ENCODE assay signal across 19 mouse cellular contexts in genomic region chr9:72418443-72418842, GRCm38 (mm10). TPM values are rescaled to one million over a fixed set of nuclear protein-coding genes. Genes with fewer than 3 reads are reported as not detected.
A peak's percentile ranks its signal among the peaks of the same experiment; 100 is the strongest.
DNase-seq lines count a peak whose midpoint lies in the region; ATAC-seq and TF ChIP-seq lines count a peak whose summit lies in the region.
"Had no signal": no experiment of that assay in that cellular context is flagged by ENCODE, and none has a peak within 500 bp of the region (broad histone marks: within the 10 kb centered on the region; RNA-seq: fewer than 3 reads in every experiment).

No protein-coding gene starts in this region.

- 73% methylated on average over 3 of the region's 3 CpGs for WGBS in liver, embryonic 11.5 days
- 63% methylated on average over 3 of the region's 3 CpGs for WGBS in liver, postnatal 0 days (ENCODE audit: insufficient replicate concordance)
- 58% methylated on average over 3 of the region's 3 CpGs for WGBS in liver, embryonic 13.5 days (ENCODE audit: insufficient replicate concordance)
- whole genome bisulfite sequencing in liver, embryonic 14.5 days (ENCODE audit: insufficient replicate concordance) = 52% methylated on average over 3 of the region's 3 CpGs
- WGBS in liver, embryonic 16.5 days (ENCODE audit: insufficient replicate concordance) = 54% methylated on average over 3 of the region's 3 CpGs

- ATAC-seq in liver, embryonic 11.5 days (replicated peaks; ENCODE audit: low FRiP score) = peak; percentile 62
- no peak for ATAC-seq in liver, postnatal 0 days
- ATAC-seq in liver, embryonic 13.5 days (ENCODE audit: low read depth) = peak; percentile 59
- ATAC-seq in liver, embryonic 14.5 days (ENCODE audit: insufficient read depth) = peak; percentile 63; the same call in 1 of the 2 replicates
- peak; percentile 67; the same call in 1 of the 2 replicates for ATAC-seq in liver, embryonic 16.5 days (ENCODE audit: low read depth)
- no peak for ATAC-seq in inflammation-experienced regulatory T-cells, adult 6 months
- ATAC-seq: forebrain, embryonic 13.5 days; forebrain, embryonic 15.5 days had no signal

- no peak for TF ChIP-seq EP300 in liver, postnatal 0 days (IDR thresholded peaks at IDR 0.05; ENCODE audit: low read depth)
- TF ChIP-seq EP300 in liver, embryonic 14.5 days (IDR thresholded peaks at IDR 0.05; ENCODE audit: low read depth) = no peak

- H3K27me3 ChIP-seq in liver, embryonic 11.5 days (replicated peaks; ENCODE audit: control insufficient read depth, insufficient read depth, low read length) = no peaks in the 10 kb centered on the region
- H3K27me3 ChIP-seq in liver, postnatal 0 days (ENCODE audit: insufficient read depth, low read length) = no peaks in the 10 kb centered on the region
- no peaks in the 10 kb centered on the region for H3K27me3 ChIP-seq in liver, embryonic 13.5 days
- H3K27me3 ChIP-seq in liver, embryonic 14.5 days (ENCODE audit: control insufficient read depth, insufficient read depth, low read length) = no peaks in the 10 kb centered on the region
- no peaks in the 10 kb centered on the region for H3K27me3 ChIP-seq in liver, embryonic 16.5 days (ENCODE audit: control insufficient read depth, insufficient read depth, low read depth, low read length)
- H3K27me3 ChIP-seq: embryonic facial prominence, embryonic 12.5 days; forebrain, embryonic 13.5 days; forebrain, embryonic 15.5 days had no signal

- no peak overlapping the region for H3K4me2 ChIP-seq in liver, embryonic 11.5 days
- no peak overlapping the region for H3K4me2 ChIP-seq in liver, postnatal 0 days (ENCODE audit: low read depth, low read length)
- no peak overlapping the region for H3K4me2 ChIP-seq in liver, embryonic 13.5 days
- H3K4me2 ChIP-seq in liver, embryonic 14.5 days (ENCODE audit: low read depth) = no peak overlapping the region
- H3K4me2 ChIP-seq in liver, embryonic 16.5 days (ENCODE audit: low read depth, low read length) = no peak overlapping the region
- H3K4me2 ChIP-seq: embryonic facial prominence, embryonic 12.5 days; forebrain, embryonic 13.5 days; forebrain, embryonic 15.5 days had no signal

- H3K36me3 ChIP-seq in liver, embryonic 11.5 days (ENCODE audit: control insufficient read depth, insufficient read depth, low read length) = no peaks in the 10 kb centered on the region
- no peaks in the 10 kb centered on the region for H3K36me3 ChIP-seq in liver, postnatal 0 days (replicated peaks; ENCODE audit: insufficient read depth, low read length)
- H3K36me3 ChIP-seq in liver, embryonic 13.5 days = no peaks in the 10 kb centered on the region
- H3K36me3 ChIP-seq in liver, embryonic 14.5 days (replicated peaks; ENCODE audit: control insufficient read depth, insufficient read depth, low read depth) = no peaks in the 10 kb centered on the region
- H3K36me3 ChIP-seq in liver, embryonic 16.5 days (ENCODE audit: control insufficient read depth, insufficient read depth) = no peaks in the 10 kb centered on the region
- H3K36me3 ChIP-seq: embryonic facial prominence, embryonic 10.5 days; embryonic facial prominence, embryonic 12.5 days; forebrain, embryonic 15.5 days had no signal

- no peak overlapping the region for H3K27ac ChIP-seq in liver, embryonic 11.5 days (ENCODE audit: low read depth, low read length)
- H3K27ac ChIP-seq in liver, postnatal 0 days (ENCODE audit: low read depth) = no peak overlapping the region
- H3K27ac ChIP-seq in liver, embryonic 13.5 days = peak overlapping the region; percentile 53
- H3K27ac ChIP-seq in liver, embryonic 14.5 days = no peak overlapping the region; the same call in 1 of the 2 replicates
- peak overlapping the region; percentile 18; the same call in 1 of the 2 replicates for H3K27ac ChIP-seq in liver, embryonic 16.5 days (ENCODE audit: low read length)
- H3K27ac ChIP-seq: embryonic facial prominence, embryonic 10.5 days; embryonic facial prominence, embryonic 12.5 days; forebrain, embryonic 13.5 days; forebrain, embryonic 15.5 days had no signal

- no peak overlapping the region for H3K4me3 ChIP-seq in liver, embryonic 11.5 days (ENCODE audit: low read depth, low read length)
- H3K4me3 ChIP-seq in liver, postnatal 0 days (ENCODE audit: low read depth, low read length) = no peak overlapping the region
- no peak overlapping the region for H3K4me3 ChIP-seq in liver, embryonic 13.5 days (replicated peaks)
- no peak overlapping the region for H3K4me3 ChIP-seq in liver, embryonic 14.5 days (ENCODE audit: insufficient read depth in 1 of 2, low read depth in 2 of 2, low read length in 2 of 2)
- no peak overlapping the region for H3K4me3 ChIP-seq in liver, embryonic 16.5 days (ENCODE audit: low read depth, low read length)
- H3K4me3 ChIP-seq: embryonic facial prominence, embryonic 10.5 days; embryonic facial prominence, embryonic 12.5 days; forebrain, embryonic 13.5 days; forebrain, embryonic 15.5 days had no signal

- no peak for TF ChIP-seq CTCF in liver, postnatal 0 days (IDR thresholded peaks at IDR 0.05; ENCODE audit: low read depth)
- no peak for TF ChIP-seq CTCF in liver, embryonic 14.5 days (IDR thresholded peaks at IDR 0.05; ENCODE audit: low read depth)

- H3K4me1 ChIP-seq in liver, embryonic 11.5 days (replicated peaks; ENCODE audit: control insufficient read depth, insufficient read depth, low read length) = peaks cover 12% of the 10 kb centered on the region
- peaks cover 4% of the 10 kb centered on the region for H3K4me1 ChIP-seq in liver, postnatal 0 days (ENCODE audit: insufficient read depth)
- peaks cover 50% of the 10 kb centered on the region for H3K4me1 ChIP-seq in liver, embryonic 13.5 days (replicated peaks)
- H3K4me1 ChIP-seq in liver, embryonic 14.5 days (replicated peaks; ENCODE audit: control insufficient read depth in 2 of 2, insufficient read depth in 2 of 2, low read length in 1 of 2) = peaks cover 21 to 29% of the 10 kb centered on the region in 2 experiments
- peaks cover 22% of the 10 kb centered on the region for H3K4me1 ChIP-seq in liver, embryonic 16.5 days (ENCODE audit: control insufficient read depth, low read depth, low read length)
- H3K4me1 ChIP-seq: forebrain, embryonic 15.5 days had no signal

- no peak overlapping the region for H3K9ac ChIP-seq in liver, embryonic 11.5 days (ENCODE audit: low read depth, low read length)
- no peak overlapping the region for H3K9ac ChIP-seq in liver, postnatal 0 days (replicated peaks)
- H3K9ac ChIP-seq in liver, embryonic 13.5 days = no peak overlapping the region
- no peak overlapping the region for H3K9ac ChIP-seq in liver, embryonic 14.5 days (replicated peaks)
- H3K9ac ChIP-seq in liver, embryonic 16.5 days (ENCODE audit: low read depth, low read length) = no peak overlapping the region
- H3K9ac ChIP-seq: embryonic facial prominence, embryonic 12.5 days; forebrain, embryonic 13.5 days; forebrain, embryonic 15.5 days had no signal

- no peaks in the 10 kb centered on the region for H3K9me3 ChIP-seq in liver, embryonic 11.5 days (ENCODE audit: control insufficient read depth, low read length)
- 0 out of 2 replicates have a peak, but pooled peaks cover 3% of the 10 kb centered on the region for H3K9me3 ChIP-seq in liver, postnatal 0 days (ENCODE audit: low read length)
- H3K9me3 ChIP-seq in liver, embryonic 13.5 days (replicated peaks) = no peaks in the 10 kb centered on the region
- H3K9me3 ChIP-seq in liver, embryonic 14.5 days (ENCODE audit: control insufficient read depth, low read length) = no peaks in the 10 kb centered on the region; the same call in 1 of the 2 replicates
- no peaks in the 10 kb centered on the region for H3K9me3 ChIP-seq in liver, embryonic 16.5 days (replicated peaks; ENCODE audit: control insufficient read depth, low read length)
- H3K9me3 ChIP-seq: embryonic facial prominence, embryonic 10.5 days; embryonic facial prominence, embryonic 12.5 days; forebrain, embryonic 13.5 days; forebrain, embryonic 15.5 days had no signal

- no peak for DNase-seq in liver, embryonic 11.5 days (ENCODE audit: low spot score)
- DNase-seq in liver, postnatal 0 days = no peak
- DNase-seq in liver, embryonic 13.5 days = no peak
- DNase-seq in liver, embryonic 14.5 days (ENCODE audit: low read depth in 3 of 3, low spot score in 3 of 3) = no peak
- DNase-seq in adrenal gland, adult 18-20 months (ENCODE audit: low spot score in 2 of 2) = no peak
- DNase-seq: adrenal gland, adult 8-10 months; adrenal gland, postnatal 14 days; adrenal gland, postnatal 36 days; cerebellum, adult 11-12 months; cerebellum, adult 2 months; cerebellum, adult 9-10 months; cerebellum, postnatal 10 days; cerebellum, postnatal 25 days had no signal

RNA-seq across cellular contexts. Expression of gene Mns1, which starts 19.4 kb away (rescaled TPM):
- 133 and 139 TPM in 2 replicates for polyA plus RNA-seq in liver, embryonic 11.5 days (2014; fragmentation: Nextera tagmentation; extraction: Ambion mirVana)
- 36.4 and 41.9 TPM in 2 replicates for polyA plus RNA-seq in liver, postnatal 0 days (2015; fragmentation: Nextera tagmentation; extraction: Ambion mirVana)
- 101 and 144 TPM in 2 replicates for polyA plus RNA-seq in liver, embryonic 13.5 days (2015; fragmentation: Nextera tagmentation; extraction: Ambion mirVana)
- 13.5 and 70.9 TPM in 2 replicates for polyA plus RNA-seq in liver, embryonic 14.5 days (2012; rRNA removed)
- 99.8 and 102 TPM in 2 replicates for polyA plus RNA-seq in liver, embryonic 14.5 days (2014; fragmentation: Nextera tagmentation; extraction: Ambion mirVana)
- polyA plus RNA-seq in liver, embryonic 16.5 days (2015; fragmentation: Nextera tagmentation; extraction: Ambion mirVana) = 87.9 and 88.3 TPM in 2 replicates
- polyA plus RNA-seq in inflammation-experienced regulatory T-cells, adult 6 months (2017; shearing (Covaris generic)) = 10 to 100 TPM; 15.0 to 47.1 (median 15.9) TPM
- total RNA-seq in adrenal gland, adult 18-20 months (2021) = 1 to 10 TPM; 1.6 to 2.7 TPM

Comparison
In these comparisons a context has a peak if more than half of its experiments do, and no peak if none do; other contexts are left out.
1. ATAC-seq: peak in liver, embryonic 11.5 days (single experiment), liver, embryonic 13.5 days (single experiment), liver, embryonic 14.5 days (single experiment) and liver, embryonic 16.5 days (single experiment); none in liver, postnatal 0 days (single experiment) and inflammation-experienced regulatory T-cells, adult 6 months (single experiment).
2. H3K27ac ChIP-seq: peak in liver, embryonic 13.5 days (single experiment) and liver, embryonic 16.5 days (single experiment); none in liver, embryonic 11.5 days (single experiment), liver, postnatal 0 days (single experiment) and liver, embryonic 14.5 days (single experiment).